Mouse (Mus musculus) brain, embryonic 14.5 days (tissue): ENCODE measurements at regions not wholly inside any gene's neighbourhood (a gene's known extent, or its start where the extent isn't known, plus 50 kb on each side); places are given as distances from the start of the nearest gene placed in this dataset.

Source experiments
- CTCF ChIP-seq: fragments of 200-500 bp; IDR thresholded peaks from 2 replicates; pipeline ENCODE4 v1.5.1; 2012; ENCODE audit warnings: inconsistent platforms, mild to moderate bottlenecking, moderate library complexity, borderline replicate concordance; ENCODE audit not compliant: insufficient read depth, insufficient read length; ENCODE audit errors: extremely low read depth
- POLR2A ChIP-seq: fragments of 200-500 bp; IDR thresholded peaks from 2 replicates; pipeline ENCODE4 v1.6.1; 2012; ENCODE audit warnings: mild to moderate bottlenecking, inconsistent platforms, borderline replicate concordance; ENCODE audit not compliant: poor library complexity, insufficient read depth, insufficient read length, severe bottlenecking; ENCODE audit errors: extremely low read depth

DNA sequence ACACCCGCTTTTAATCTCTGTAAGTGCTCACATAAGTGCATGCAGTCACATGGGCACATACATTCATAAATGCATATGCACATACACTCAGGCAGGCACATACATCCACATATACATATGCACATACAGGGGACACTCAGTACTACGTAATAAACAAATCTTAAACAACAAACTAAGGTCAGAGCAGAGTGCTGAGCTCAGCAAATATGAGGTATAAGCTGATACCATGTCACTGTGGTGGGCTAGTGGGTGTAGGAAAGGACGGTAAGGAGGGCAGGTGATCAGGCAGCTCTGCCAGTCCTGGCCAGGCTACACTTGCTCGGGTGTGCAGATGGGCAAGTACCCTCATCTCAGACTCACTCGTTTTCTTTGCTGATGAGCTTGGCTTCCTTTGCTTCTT lies 224.1 kb downstream of the Tbl1xr1 start:
- TF ChIP-seq CTCF: no peak
- no peak for TF ChIP-seq POLR2A
